Mouse (Mus musculus): ENCODE results near the gene Cenpt.
A peak's percentile ranks its signal among the peaks of the same experiment; 100 is the strongest.
"Not testable (repeated sequence)": the region's sequence is repeated elsewhere in the genome, so short reads cannot be mapped to it uniquely, and the experiment has no call there.

Gene Cenpt

GRCm38 (mm10) chr8:105854715-105855216, 1.7 kb upstream of the Cenpt start, which contains the start of gene Thap11:
Thap11 (plus strand) TSS chr8:105855132.
- peak; percentile 88 to 94 for DNase-seq (ENCODE audit: low spot score in 2 of 2)

- no peak for DNase-seq (ENCODE audit: low spot score in 2 of 2)
Measured at GRCm38 (mm10) chr8:105854303-105854702, 1.2 kb upstream of the Cenpt start.

- no peak for DNase-seq (ENCODE audit: low spot score in 2 of 2)
Measured at GRCm38 (mm10) chr8:105852146-105852729, 840 bp downstream of the Cenpt start.

GRCm38 (mm10) chr8:105851651-105852143, 1.4 kb downstream of the Cenpt start:
- DNase-seq (ENCODE audit: low spot score in 2 of 2), result peak; percentile 84 to 89

- DNase-seq (ENCODE audit: low spot score in 2 of 2), result no peak
Measured at GRCm38 (mm10) chr8:105850611-105851010, 2.5 kb downstream of the Cenpt start.

- DNase-seq (ENCODE audit: low spot score in 2 of 2), result no peak
Measured at GRCm38 (mm10) chr8:105850014-105850413, 3.1 kb downstream of the Cenpt start.

- DNase-seq (ENCODE audit: low spot score in 2 of 2), result no peak
Measured at GRCm38 (mm10) chr8:105846678-105847077, 6.4 kb downstream of the Cenpt start.

GRCm38 (mm10) chr8:105839209-105839608, 13.9 kb downstream of the Cenpt start:
- no peak for DNase-seq (ENCODE audit: low spot score in 2 of 2)

GRCm38 (mm10) chr8:105836991-105837390, 16.1 kb downstream of the Cenpt start:
- DNase-seq (ENCODE audit: low spot score in 2 of 2), result no peak

- DNase-seq (ENCODE audit: low spot score in 2 of 2), result peak in 1 of 2 experiments; percentile 70
Measured at GRCm38 (mm10) chr8:105835318-105835717, 17.8 kb downstream of the Cenpt start.

GRCm38 (mm10) chr8:105833740-105834139, 19.3 kb downstream of the Cenpt start:
- not testable (repeated sequence) for DNase-seq (ENCODE audit: low spot score in 2 of 2)

GRCm38 (mm10) chr8:105826861-105827848, 25.9 kb downstream of the Cenpt start, which contains the start of the genes Ranbp10 and Tsnaxip1:
Ranbp10 (minus strand) TSS chr8:105827350.
Tsnaxip1 (plus strand) TSS chr8:105827731.
- DNase-seq (ENCODE audit: low spot score in 2 of 2), result peak; percentile 99

GRCm38 (mm10) chr8:105826379-105826778, 26.7 kb downstream of the Cenpt start:
- no peak for DNase-seq (ENCODE audit: low spot score in 2 of 2)

- no peak for DNase-seq (ENCODE audit: low spot score in 2 of 2)
Measured at GRCm38 (mm10) chr8:105825506-105825905, 27.6 kb downstream of the Cenpt start.

GRCm38 (mm10) chr8:105820925-105821324, 32.2 kb downstream of the Cenpt start:
- peak; percentile 38 to 45 for DNase-seq (ENCODE audit: low spot score in 2 of 2)

GRCm38 (mm10) chr8:105819659-105820058, 33.4 kb downstream of the Cenpt start:
- DNase-seq (ENCODE audit: low spot score in 2 of 2), result no peak

- no peak for DNase-seq (ENCODE audit: low spot score in 2 of 2)
Measured at GRCm38 (mm10) chr8:105813241-105813640, 39.8 kb downstream of the Cenpt start.

GRCm38 (mm10) chr8:105812511-105812910, 40.6 kb downstream of the Cenpt start:
- no peak for DNase-seq (ENCODE audit: low spot score in 2 of 2)

GRCm38 (mm10) chr8:105811543-105811942, 41.5 kb downstream of the Cenpt start:
- no peak for DNase-seq (ENCODE audit: low spot score in 2 of 2)

GRCm38 (mm10) chr8:105811061-105811460, 42.0 kb downstream of the Cenpt start:
- no peak for DNase-seq (ENCODE audit: low spot score in 2 of 2)

- no peak for DNase-seq (ENCODE audit: low spot score in 2 of 2)
Measured at GRCm38 (mm10) chr8:105810245-105810786, 42.8 kb downstream of the Cenpt start.

GRCm38 (mm10) chr8:105808480-105808879, 44.6 kb downstream of the Cenpt start:
- DNase-seq (ENCODE audit: low spot score in 2 of 2), result no peak

Data from heart, adult 9 months (tissue).